Mouse (Mus musculus) Patski (cell line): ENCODE results near the gene Epn1. TPM values are rescaled to one million over a fixed set of nuclear protein-coding genes. Genes with fewer than 3 reads are reported as not detected.
"Not testable (repeated sequence)": the region's sequence is repeated elsewhere in the genome, so short reads cannot be mapped to it uniquely, and the experiment has no call there.

Source experiments
- ATAC-seq: fragments of 100-300 bp; one replicate; pipeline ENCODE4 v1.8.0; 2021
- CTCF ChIA-PET: fragments of 350-600 bp; sonication (Branson Sonifier 250); formaldehyde crosslinking; loops from one replicate; lab custom pipeline; 2022; ENCODE audit warnings: inconsistent platforms; lab: Charles Lee
- POLR2A ChIA-PET: fragments of 350-600 bp; sonication (Branson Sonifier 250); formaldehyde crosslinking; loops from one replicate; lab custom pipeline; 2022; ENCODE audit warnings: antibody characterized with exemption, inconsistent platforms; lab: Charles Lee
- DNase-seq: peaks from one replicate; pipeline ENCODE4 v3.0.0-alpha.2; 2011; ENCODE audit warnings: low read depth, low spot score
- H3K27me3 ChIP-seq: fragments of 371-371 bp; one replicate; pipeline ENCODE4 v1.5.1; 2021
- CTCF ChIP-seq: fragments of 100-300 bp; IDR thresholded peaks from one replicate; pipeline ENCODE4 v1.5.1; 2021
- in situ Hi-C: fragments of 300-500 bp; cut with MboI; formaldehyde crosslinking; loops from 3 replicates; pipeline ENCODE4 v1.11.1; 2018; ENCODE audit warnings: low pct_unique_long_range_greater_than_20kb, mixed read lengths
- polyA plus RNA-seq: library from polyadenylated mRNA; unstranded; gene quantifications from one replicate; pipeline ENCODE4 v1.2.3, GENCODE M21; 2021

Gene Epn1
- polyA plus RNA-seq, 1 experiment from 2014 or later, result 138 TPM

GRCm38 (mm10) chr7:5074984-5075383, 5.1 kb upstream of the Epn1 start:
- CTCF ChIA-PET, result no interaction called here

DNA sequence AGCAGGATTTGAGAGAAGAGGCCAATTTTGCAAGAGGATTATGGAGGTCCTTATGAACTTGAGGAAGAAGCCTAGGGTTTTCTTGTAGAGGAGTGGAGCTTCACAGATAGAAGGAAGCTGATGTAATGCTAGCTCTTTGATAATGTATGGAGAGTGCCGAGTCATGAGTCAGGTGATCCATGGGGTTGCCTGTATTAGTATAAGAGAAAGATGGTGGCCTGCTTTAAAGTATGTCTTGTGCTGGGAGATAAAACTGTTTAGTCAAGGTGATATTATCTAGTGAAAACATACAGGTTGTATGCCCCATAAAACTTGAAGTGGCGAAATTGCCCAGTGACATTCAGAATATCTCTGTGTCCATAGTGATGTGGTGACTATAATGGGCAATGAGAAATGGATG, 3.1 kb upstream of the Epn1 start:
- ChIA-PET POLR2A (interaction anchor here (0.7 to 1.6 kb wide), 2 partner anchors 15 to 210 kb away, joined by 3 to 7 read pairs; partner anchors contain the start of gene U2af2), CTCF (interaction anchor here (0.6 kb wide), 1 partner anchor 10 kb away, joined by 3 read pairs; no protein-coding TSS in a partner anchor)
- H3K27me3 ChIP-seq, result no peaks in the 10 kb centered on the region
- no peak for TF ChIP-seq CTCF
- DNase-seq (no peak), ATAC-seq (no peak)
- in situ Hi-C loops, result loop anchor here (25.0 kb wide), 1 partner anchor 915 kb away; the partner anchor contains the start of genes Cdc42ep5 and Leng9

More at GRCm38 (mm10) chr7:5074984-5075383, 5.1 kb upstream of the Epn1 start:
- DNase-seq, result no peak
- POLR2A ChIA-PET, result no interaction called here
- no peak for TF ChIP-seq CTCF
- H3K27me3 ChIP-seq, result no peaks in the 10 kb centered on the region
- no peak for ATAC-seq
- in situ Hi-C loops, result loop anchor here (25.0 kb wide), 2 partner anchors 913 to 1087 kb away; partner anchors contain the start of genes Cdc42ep5, Leng9, Zfp444 and Zfp787

DNA sequence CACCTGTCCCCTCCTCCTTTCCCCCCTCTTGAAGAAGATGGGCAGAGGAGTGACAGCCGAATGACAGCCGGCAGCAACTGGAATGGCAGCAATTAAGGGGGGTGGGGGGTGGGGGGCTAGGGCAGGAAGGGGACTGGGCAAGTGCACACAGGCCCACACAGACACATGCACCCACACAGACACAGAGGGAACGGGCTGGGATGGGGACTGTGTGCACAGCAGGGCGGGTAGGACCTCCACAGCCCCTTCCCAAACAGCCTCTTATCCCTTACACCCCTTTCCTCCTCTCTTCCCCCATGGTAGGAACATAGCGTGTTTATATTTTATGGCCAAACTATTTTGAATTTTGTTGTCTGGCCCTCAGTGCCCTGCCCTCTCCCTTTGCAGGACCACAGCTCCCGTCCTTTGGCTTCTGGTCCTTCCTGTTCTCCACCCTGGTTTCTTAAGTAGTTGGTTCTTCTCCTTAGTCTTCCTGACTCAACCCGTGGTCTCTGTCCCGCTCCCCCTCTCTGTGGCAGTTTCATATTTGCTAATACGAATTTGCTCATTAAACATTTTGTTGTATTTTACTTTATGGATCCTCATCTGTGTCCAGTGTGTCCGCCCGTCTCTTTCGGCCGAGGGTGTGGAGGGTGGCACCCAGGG, 548 bp upstream of the Epn1 start:
- POLR2A ChIA-PET, result not testable (repeated sequence)
- in situ Hi-C loops, result loop anchor here (25.0 kb wide), 1 partner anchor 917 kb away; the partner anchor contains the start of genes Cdc42ep5 and Leng9
- peak; percentile 0 for ATAC-seq

DNA sequence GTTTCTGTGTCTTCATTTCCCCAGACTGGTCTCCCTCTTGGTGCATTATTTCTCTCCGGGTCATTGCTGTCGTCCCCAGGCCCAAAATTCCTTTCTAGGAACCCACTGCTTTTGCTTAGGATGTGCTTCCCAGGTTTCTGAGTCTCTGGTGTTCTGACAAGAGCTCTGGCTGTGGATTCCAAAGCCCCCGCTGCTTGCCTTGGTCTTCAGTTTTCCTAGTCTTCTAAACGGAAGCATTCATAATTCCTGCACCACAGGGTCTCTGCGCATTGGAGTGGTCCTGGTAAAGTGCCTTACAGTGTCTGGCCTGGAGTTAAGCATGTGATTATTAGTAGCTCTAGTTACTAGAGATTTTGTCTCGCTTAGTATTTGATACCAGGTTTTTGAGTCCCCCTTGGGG, 780 bp downstream of the Epn1 start:
- ChIA-PET CTCF (no interaction called here), POLR2A (interaction anchor here (0.7 kb wide), 1 partner anchor 10 kb away, joined by 3 read pairs; no protein-coding TSS in a partner anchor)
- in situ Hi-C loops, result loop anchor here (25.0 kb wide), 1 partner anchor 919 kb away; the partner anchor contains the start of genes Cdc42ep5 and Leng9

More for the DNA sequence above, 548 bp upstream of the Epn1 start:
- DNase-seq, H3K27me3 ChIP-seq: not testable (repeated sequence)
- CTCF ChIA-PET, result interaction anchor here (1.3 kb wide), 1 partner anchor 10 kb away, joined by 3 read pairs; no protein-coding TSS in a partner anchor

DNA sequence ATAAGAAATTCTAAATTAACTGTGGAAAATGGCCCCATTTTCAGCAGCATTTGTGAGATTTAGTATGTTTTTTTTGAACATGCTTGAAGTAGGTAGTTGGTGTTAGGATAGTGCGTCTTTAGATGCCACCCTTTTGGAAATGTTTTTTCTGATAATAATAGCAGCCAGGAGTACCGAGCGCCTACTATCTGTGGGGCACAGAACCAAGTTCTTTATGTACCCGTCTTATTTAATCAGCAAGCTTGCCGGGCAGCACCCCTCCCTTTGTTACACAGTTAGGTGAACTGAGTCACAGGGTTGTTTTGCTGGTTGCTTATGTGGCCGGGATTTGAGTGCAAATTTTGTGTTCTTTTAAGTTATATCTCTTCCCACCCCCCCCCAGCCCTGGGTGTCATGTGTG, 1.2 kb downstream of the Epn1 start:
- no peak for ATAC-seq
- POLR2A ChIA-PET, result interaction anchor here (0.7 kb wide), 1 partner anchor 10 kb away, joined by 3 read pairs; no protein-coding TSS in a partner anchor

More for the DNA sequence above, 780 bp downstream of the Epn1 start:
- TF ChIP-seq CTCF, result no peak
- DNase-seq (no peak), ATAC-seq (no peak)
- H3K27me3 ChIP-seq, result no peaks in the 10 kb centered on the region

GRCm38 (mm10) chr7:5081939-5082338, 1.9 kb downstream of the Epn1 start:
- no peak for ATAC-seq
- no peaks in the 10 kb centered on the region for H3K27me3 ChIP-seq
- POLR2A ChIA-PET, result interaction anchor here (0.6 kb wide), 2 partner anchors 166 to 1108 kb away, joined by 3 read pairs; no protein-coding TSS in a partner anchor
- TF ChIP-seq CTCF, result no peak
- CTCF ChIA-PET, result interaction anchor here (1.0 kb wide), 1 partner anchor 10 kb away, joined by 3 read pairs; no protein-coding TSS in a partner anchor
- DNase-seq, result no peak
- in situ Hi-C loops, result loop anchor here (25.0 kb wide), 1 partner anchor 920 kb away; the partner anchor contains the start of genes Cdc42ep5 and Leng9

More for the DNA sequence above, 1.2 kb downstream of the Epn1 start:
- in situ Hi-C loops, result loop anchor here (25.0 kb wide), 1 partner anchor 919 kb away; the partner anchor contains the start of genes Cdc42ep5 and Leng9
- CTCF ChIA-PET, result no interaction called here
- no peak for DNase-seq
- no peak for TF ChIP-seq CTCF
- H3K27me3 ChIP-seq, result no peaks in the 10 kb centered on the region

DNA sequence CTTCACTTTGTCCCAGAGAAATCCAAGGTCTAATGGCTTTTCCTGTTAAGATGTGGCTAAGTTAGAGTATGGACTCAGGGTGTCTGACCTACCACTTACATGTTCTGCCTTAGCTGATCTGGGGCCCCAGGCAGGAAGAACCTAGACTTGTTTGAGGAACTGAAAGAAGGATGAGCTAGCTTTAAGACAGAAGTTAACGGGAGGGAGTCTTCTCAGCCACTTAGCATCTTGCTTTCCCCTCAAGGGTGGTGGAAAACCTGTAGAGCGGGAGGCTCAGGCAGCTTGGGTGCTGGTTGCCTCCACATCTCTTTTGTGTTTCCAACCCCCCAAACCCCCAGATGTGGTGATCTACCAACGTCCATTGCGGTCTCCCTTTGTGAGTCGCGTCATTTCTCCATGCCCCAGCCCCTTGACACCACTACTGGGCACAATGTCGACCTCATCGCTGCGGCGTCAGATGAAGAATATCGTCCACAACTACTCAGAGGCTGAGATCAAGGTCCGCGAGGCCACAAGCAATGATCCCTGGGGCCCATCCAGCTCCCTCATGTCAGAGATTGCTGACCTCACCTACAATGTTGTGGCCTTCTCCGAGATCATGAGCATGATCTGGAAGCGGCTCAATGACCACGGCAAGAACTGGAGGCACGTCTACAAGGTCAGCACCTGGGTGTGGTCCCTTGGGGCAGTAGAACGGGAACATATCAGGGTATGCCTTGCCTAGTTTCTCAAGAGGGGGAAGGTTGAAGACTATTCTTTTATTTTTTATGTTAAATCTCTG, 3.5 kb downstream of the Epn1 start:
- H3K27me3 ChIP-seq, result no peaks in the 10 kb centered on the region
- no peak for ATAC-seq
- no peak for DNase-seq
- ChIA-PET CTCF (interaction anchor here (0.9 to 1.0 kb wide), 2 partner anchors 8 to 34 kb away, joined by 3 read pairs; no protein-coding TSS in a partner anchor), POLR2A (interaction anchor here (0.9 kb wide), 1 partner anchor 22 kb away, joined by 3 read pairs; no protein-coding TSS in a partner anchor)
- no peak for TF ChIP-seq CTCF
- in situ Hi-C loops, result loop anchor here (25.0 kb wide), 1 partner anchor 921 kb away; the partner anchor contains the start of genes Cdc42ep5 and Leng9

GRCm38 (mm10) chr7:5085512-5085911, 5.5 kb downstream of the Epn1 start:
- POLR2A ChIA-PET, result no interaction called here
- H3K27me3 ChIP-seq, result no peaks in the 10 kb centered on the region
- CTCF ChIA-PET, result no interaction called here
- ATAC-seq (no peak), DNase-seq (no peak)
- no peak for TF ChIP-seq CTCF
- in situ Hi-C loops, result loop anchor here (25.0 kb wide), 1 partner anchor 923 kb away; the partner anchor contains the start of genes Cdc42ep5 and Leng9

DNA sequence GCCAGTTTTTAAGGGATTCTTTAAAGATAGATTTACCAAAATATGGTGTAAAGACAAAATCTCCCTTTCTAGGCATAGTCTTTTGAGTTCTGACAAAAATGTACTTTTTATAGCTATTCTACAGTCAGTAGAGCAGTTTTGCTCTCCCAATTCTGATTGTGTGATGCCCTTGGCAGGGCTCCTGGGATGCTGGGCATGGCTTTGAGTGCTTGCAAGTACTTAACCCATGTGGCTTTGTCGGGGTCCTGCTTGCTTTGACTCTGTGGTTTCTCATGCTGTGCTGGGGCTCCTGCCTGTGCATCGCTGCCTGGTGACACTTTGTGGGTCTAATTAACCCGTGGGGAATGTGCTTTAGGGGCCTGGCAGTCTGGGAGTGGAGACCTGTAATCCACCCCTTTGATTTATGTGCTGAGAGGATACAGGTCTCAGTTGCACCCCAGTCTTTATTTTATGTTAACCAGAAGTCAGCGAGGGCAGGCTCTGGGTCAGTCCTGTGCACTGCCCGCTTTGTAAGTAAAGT, 6.9 kb downstream of the Epn1 start:
- TF ChIP-seq CTCF, result no peak
- CTCF ChIA-PET, result interaction anchor here (0.6 kb wide), 2 partner anchors 10 to 22 kb away, joined by 3 to 4 read pairs; no protein-coding TSS in a partner anchor
- H3K27me3 ChIP-seq, result no peaks in the 10 kb centered on the region
- POLR2A ChIA-PET, result no interaction called here
- DNase-seq, result no peak
- in situ Hi-C loops, result loop anchor here (25.0 kb wide), 1 partner anchor 925 kb away; the partner anchor contains the start of genes Cdc42ep5 and Leng9
- ATAC-seq, result no peak
